Mouse (Mus musculus) E14TG2a.4 (cell line): Measurements from ENCODE around the gene Pik3r2.
"Not testable (repeated sequence)": the region's sequence is repeated elsewhere in the genome, so short reads cannot be mapped to it uniquely, and the experiment has no call there.

ENCODE experiments used
- CTCF ChIP-seq: conservative IDR thresholded peaks from 2 replicates; pipeline ENCODE4 v1.5.1; 2014; ENCODE audit warnings: low read length
- POU5F1 ChIP-seq: IDR thresholded peaks from 2 replicates; pipeline ENCODE4 v1.6.1; 2014; ENCODE audit warnings: low read length, borderline replicate concordance

DNA sequence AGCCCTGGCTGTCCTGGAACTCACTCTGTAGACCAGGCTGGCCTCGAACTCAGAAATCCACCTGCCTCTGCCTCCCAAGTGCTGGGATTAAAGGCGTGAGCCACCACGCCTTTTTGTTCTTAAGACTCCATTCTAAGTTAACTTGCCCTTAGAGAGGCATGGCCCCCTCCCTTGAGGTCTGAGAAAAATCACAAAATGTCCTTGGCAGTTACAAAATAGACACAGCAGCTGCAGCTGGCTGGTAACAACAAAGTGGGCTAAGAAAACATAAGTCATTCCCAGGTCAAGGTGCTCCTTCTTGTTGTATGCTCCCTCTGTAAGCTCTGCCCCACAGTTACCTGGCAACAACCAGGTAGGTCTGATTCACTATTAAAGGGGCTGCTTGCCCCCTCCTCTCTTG, 46.1 kb upstream of the Pik3r2 start:
- TF ChIP-seq CTCF, POU5F1: not testable (repeated sequence)
